Mouse (Mus musculus): ENCODE measurements at regions not wholly inside any gene's neighbourhood (a gene's known extent, or its start where the extent isn't known, plus 50 kb on each side); places are given as distances from the start of the nearest gene placed in this dataset.

DNA sequence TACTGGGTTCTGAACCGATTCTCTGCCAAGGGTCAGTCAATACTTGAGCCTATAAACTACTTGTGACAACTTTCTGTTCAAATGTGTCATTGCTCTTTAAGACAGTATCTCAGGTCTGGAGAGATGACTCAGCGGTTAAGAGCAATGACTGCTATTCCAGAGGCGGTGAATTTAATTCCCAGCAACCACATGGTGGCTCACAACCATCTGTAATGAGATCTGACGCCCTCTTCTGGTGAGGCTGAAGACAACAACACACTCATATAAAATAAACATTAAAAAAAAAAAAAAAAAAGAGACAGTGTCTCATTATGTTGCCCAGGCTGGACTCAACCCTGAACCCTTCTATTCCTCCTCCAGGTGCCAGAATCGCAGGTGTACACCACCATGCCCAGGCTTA is 159.0 kb upstream of the Ubl3 start:
- Histone ChIP-seq H3K27ac (replicated peaks) (no peak overlapping the region), H3K4me2 (no peak overlapping the region), H3K4me3 (no peak overlapping the region), H3K9ac (no peak overlapping the region), H3K36me3 (no peaks in the 10 kb centered on the region), H3K4me1 (replicated peaks) (peaks cover 23% of the 10 kb centered on the region), H3K27me3 (no peaks in the 10 kb centered on the region), H3K9me3 (no peaks in the 10 kb centered on the region)
- WGBS, result 78% methylated on average over 5 of the region's 5 CpGs
- ATAC-seq (ENCODE audit: low FRiP score, low read depth), result no peak

DNA sequence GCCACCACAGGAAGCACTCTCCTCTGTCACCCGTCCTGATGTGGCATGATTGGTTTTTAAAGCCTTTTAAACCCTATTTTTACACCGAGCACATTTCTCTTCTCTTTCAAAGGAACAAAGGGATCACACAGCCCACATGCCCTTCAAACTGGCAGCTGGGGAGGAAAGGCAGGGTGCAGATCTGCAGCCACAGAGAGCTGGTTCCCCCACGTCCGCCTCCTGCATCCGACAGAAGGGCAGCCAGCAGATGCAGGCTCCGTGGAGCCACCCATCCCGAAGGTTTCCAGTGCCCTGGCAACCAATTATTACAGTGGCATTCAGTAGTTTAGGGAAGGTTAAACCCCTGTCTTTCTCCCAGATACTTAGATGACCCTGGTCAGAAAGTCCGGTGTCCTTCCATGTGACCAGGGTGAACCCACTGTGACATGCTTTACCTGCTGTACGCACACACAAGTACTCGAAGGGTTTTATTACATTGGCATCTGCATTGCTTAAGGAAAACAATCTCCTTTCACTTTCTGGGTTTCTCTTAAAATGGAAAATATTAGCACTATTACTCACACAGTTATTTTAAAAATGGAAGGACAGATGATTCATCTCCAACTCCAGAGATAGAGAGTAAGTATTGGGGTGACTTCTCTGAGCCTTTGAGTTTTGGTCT is 156.7 kb upstream of the Ubl3 start:
- ATAC-seq (ENCODE audit: low FRiP score, low read depth), result no peak
- Histone ChIP-seq H3K27me3 (no peaks in the 10 kb centered on the region), H3K9me3 (no peaks in the 10 kb centered on the region), H3K36me3 (no peaks in the 10 kb centered on the region), H3K4me2 (no peak overlapping the region), H3K4me3 (no peak overlapping the region), H3K9ac (no peak overlapping the region), H3K4me1 (replicated peaks) (peaks cover 23% of the 10 kb centered on the region), H3K27ac (replicated peaks) (no peak overlapping the region)
- 28% methylated on average over 10 of the region's 10 CpGs for WGBS

DNA sequence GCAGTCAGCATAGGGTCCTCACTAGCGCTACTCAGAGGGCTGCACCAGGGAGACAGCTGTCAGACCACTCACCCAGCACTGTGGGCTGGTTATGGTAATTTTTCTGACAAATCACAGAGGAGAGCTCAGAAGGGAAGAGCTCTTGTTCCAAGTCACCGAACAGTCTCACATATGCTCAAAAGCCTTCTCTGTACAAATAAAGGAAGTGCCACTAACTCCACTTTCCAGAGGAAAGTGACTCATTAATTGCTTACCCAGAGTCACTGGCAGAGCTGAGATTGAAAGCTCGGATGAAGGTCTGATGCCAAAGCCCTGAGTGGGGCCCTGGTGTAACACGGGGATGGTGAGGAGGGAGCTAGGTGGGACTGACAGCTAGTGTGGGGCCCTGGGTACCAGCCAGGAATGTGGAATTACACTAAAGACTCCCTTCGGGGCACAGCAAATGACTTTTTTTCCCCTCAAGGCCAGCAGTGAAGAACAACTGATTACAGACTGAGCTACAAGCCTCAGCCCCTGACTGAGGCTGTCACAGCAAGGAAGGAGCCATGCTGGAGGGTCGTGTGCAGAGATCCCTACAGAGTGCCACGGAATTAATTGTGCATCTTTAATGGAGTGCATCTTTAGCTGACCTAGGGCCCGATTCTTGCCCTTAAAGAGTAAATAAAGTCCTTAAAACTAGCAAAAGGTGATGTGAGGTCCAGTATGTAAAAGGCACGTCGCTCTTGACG is 155.6 kb upstream of the Ubl3 start:
- Histone ChIP-seq H3K4me1 (replicated peaks) (peaks cover 23% of the 10 kb centered on the region), H3K4me3 (no peak overlapping the region), H3K36me3 (no peaks in the 10 kb centered on the region), H3K9ac (no peak overlapping the region), H3K4me2 (peak overlapping the region; percentile 9; the same call in 1 of the 2 replicates), H3K27ac (replicated peaks) (peak overlapping the region; percentile 60; the same call in 1 of the 2 replicates), H3K9me3 (no peaks in the 10 kb centered on the region), H3K27me3 (no peaks in the 10 kb centered on the region)
- ATAC-seq (ENCODE audit: low FRiP score, low read depth), result peak; percentile 61; the same call in 1 of the 2 replicates
- 25% methylated on average over 11 of the region's 11 CpGs for WGBS

DNA sequence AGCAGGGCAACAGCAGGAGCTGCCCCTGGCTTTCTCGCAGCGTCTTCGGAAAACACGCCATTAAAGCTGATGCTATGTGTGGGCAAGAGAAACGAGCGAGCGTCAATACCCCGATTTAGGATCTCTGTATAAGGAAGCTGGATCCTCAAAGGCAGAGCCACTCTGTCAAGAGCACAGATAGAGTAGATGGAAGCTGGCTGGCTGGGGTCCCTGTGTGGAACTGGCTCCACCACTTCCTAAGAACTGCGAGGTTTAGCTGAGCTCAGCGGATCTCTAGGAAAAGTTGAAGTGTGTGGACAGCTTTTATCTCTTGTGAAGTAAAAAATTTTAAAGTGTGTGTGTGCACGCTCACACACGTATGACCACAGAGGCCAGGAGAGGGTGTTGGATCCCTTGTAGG is 154.7 kb upstream of the Ubl3 start:
- Histone ChIP-seq H3K4me2 (no peak overlapping the region), H3K27me3 (no peaks in the 10 kb centered on the region), H3K9ac (no peak overlapping the region), H3K4me3 (no peak overlapping the region), H3K9me3 (no peaks in the 10 kb centered on the region), H3K4me1 (replicated peaks) (peaks cover 23% of the 10 kb centered on the region), H3K36me3 (no peaks in the 10 kb centered on the region), H3K27ac (replicated peaks) (0 out of 2 replicates have a peak overlapping the region, but pooled peaks have one; percentile 60)
- no peak for ATAC-seq (ENCODE audit: low FRiP score, low read depth)
- 83% methylated on average over 12 of the region's 12 CpGs for WGBS

DNA sequence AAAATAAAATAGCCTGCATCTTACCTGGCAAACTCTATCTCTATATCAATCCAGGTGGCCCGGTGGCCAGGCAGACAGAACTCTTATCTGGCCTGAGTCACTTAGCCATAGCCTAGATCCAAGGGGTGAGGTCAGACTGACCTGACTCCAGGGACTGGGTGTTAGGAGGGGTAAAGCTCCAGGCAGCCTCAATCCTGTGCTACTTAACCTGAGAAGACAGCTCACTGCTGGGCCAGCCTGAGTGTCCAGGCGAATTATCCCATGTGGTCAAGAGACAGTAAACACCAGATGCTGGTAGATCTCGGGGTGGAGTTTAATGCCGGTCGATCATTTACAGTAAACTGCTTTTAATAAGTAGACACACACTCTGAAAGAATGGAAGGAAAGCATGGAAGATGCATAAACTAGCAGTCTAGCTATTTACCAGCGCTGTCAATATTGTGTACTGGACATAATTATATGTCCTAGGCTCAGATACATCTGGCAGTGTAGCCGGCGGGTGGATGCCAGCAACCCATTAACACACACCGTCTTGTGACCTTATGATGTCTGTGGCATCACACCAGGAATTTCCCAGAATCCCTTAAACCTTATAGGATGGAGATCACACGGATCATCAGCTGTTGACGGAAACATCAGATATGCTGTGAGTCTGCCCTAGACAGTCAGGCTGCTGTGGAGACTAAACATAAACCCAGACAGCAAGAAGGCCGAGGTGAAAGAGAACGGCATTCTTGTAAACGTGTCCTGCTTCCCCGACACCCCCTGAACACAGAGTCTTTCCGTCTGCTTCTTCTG is 153.9 kb upstream of the Ubl3 start:
- WGBS, result 75% methylated on average over 16 of the region's 16 CpGs
- Histone ChIP-seq H3K27ac (replicated peaks) (no peak overlapping the region), H3K4me3 (no peak overlapping the region), H3K9me3 (no peaks in the 10 kb centered on the region), H3K36me3 (no peaks in the 10 kb centered on the region), H3K27me3 (no peaks in the 10 kb centered on the region), H3K4me1 (replicated peaks) (peaks cover 23% of the 10 kb centered on the region), H3K9ac (no peak overlapping the region), H3K4me2 (no peak overlapping the region)
- no peak for ATAC-seq (ENCODE audit: low FRiP score, low read depth)

DNA sequence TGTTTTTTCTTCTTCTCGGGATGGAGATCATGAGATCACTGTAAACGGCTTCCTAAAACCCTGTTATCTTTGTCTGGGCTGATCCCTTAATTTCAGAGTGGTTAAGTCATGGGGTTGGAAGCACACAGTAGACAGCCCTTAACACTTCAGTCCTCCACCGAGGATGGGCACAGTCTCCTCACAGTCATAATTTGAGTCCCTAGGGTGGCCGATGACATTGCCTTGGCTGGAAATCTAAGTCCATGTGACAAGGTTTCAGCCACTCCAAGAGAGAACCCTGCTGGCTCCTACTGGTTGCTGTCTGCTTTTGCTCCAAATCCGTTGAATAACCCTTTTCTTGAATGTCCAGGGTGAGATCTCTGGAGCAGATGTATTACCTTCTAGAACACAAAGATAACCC is 152.2 kb upstream of the Ubl3 start:
- Histone ChIP-seq H3K4me2 (no peak overlapping the region), H3K4me1 (replicated peaks) (peaks cover 23% of the 10 kb centered on the region), H3K36me3 (no peaks in the 10 kb centered on the region), H3K4me3 (no peak overlapping the region), H3K9me3 (no peaks in the 10 kb centered on the region), H3K9ac (no peak overlapping the region), H3K27ac (replicated peaks) (no peak overlapping the region), H3K27me3 (no peaks in the 10 kb centered on the region)
- WGBS, result 68% methylated on average over 5 of the region's 5 CpGs
- no peak for ATAC-seq (ENCODE audit: low FRiP score, low read depth)

DNA sequence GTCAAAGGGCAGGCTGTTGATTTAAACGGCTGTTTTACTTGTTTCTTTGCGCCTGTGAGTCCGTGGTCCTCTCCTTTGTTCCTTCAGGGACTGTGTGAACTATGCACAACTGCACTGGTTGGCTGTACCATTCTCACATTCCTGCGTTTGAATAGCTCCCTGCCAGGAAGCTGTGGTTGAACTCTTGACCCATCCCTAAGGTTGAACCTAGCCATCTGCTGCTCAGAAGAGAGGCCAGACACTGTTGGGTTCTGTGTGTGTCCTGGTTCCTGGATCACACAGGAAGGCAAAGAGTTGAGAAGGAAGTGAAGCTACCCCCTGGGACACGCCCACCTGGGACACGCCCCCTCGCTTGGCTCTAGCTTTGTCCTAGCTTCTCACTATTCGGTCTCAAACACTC is 149.3 kb upstream of the Ubl3 start:
- WGBS, result 25% methylated on average over 8 of the region's 8 CpGs
- H3K9me3 ChIP-seq, result no peaks in the 10 kb centered on the region
- no peak overlapping the region for H3K27ac ChIP-seq (replicated peaks)
- H3K36me3 ChIP-seq, result no peaks in the 10 kb centered on the region
- no peak for ATAC-seq (ENCODE audit: low FRiP score, low read depth)
- H3K9ac ChIP-seq, result no peak overlapping the region
- peaks cover 14% of the 10 kb centered on the region for H3K4me1 ChIP-seq (replicated peaks)
- no peak overlapping the region for H3K4me2 ChIP-seq
- H3K4me3 ChIP-seq, result no peak overlapping the region
- H3K27me3 ChIP-seq, result no peaks in the 10 kb centered on the region

DNA sequence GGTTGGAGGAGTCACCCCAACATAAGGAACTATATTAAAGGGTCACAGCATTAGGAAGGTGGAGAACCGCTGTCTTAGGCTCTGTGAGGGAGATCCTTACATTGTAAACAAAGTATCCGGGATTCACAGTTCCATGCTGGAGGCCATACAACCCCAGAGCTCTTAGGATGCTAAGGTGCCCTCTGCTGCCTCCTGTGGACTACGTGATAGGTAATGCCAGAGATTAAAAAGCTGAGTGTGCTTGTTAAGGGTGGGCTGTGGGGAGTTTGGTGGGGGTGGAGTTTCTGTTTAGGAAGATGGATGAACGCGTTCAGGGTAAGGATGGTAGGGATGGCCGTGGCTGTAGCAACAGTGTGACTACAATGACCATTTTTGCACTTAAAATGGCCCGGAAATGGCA is 148.4 kb upstream of the Ubl3 start:
- Histone ChIP-seq H3K4me1 (replicated peaks) (peaks cover 15% of the 10 kb centered on the region), H3K4me2 (no peak overlapping the region), H3K9ac (no peak overlapping the region), H3K9me3 (no peaks in the 10 kb centered on the region), H3K4me3 (no peak overlapping the region), H3K27me3 (no peaks in the 10 kb centered on the region), H3K36me3 (no peaks in the 10 kb centered on the region), H3K27ac (replicated peaks) (no peak overlapping the region)
- 74% methylated on average over 7 of the region's 7 CpGs for WGBS
- no peak for ATAC-seq (ENCODE audit: low FRiP score, low read depth)

DNA sequence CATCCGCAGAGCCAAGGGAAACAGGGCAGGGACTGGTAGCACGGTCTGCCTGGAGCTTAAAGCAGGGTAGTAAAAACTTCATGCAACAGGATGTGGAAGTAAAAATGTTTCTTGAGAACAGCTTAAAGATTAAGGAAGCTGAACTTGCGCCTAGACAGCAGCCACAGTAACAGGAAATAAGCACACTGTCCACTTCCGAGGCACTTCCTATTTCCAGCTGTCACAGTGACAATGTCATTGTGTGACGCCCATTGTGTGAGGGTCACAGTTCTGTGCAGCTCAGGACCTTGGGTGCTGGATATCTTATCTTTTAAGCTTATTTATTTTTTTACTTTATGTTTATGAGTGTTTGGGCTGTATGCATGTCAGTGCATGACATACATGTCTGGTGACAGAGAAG is 147.7 kb upstream of the Ubl3 start:
- WGBS, result 82% methylated on average over 5 of the region's 5 CpGs
- Histone ChIP-seq H3K4me2 (no peak overlapping the region), H3K9ac (no peak overlapping the region), H3K9me3 (no peaks in the 10 kb centered on the region), H3K36me3 (no peaks in the 10 kb centered on the region), H3K4me3 (no peak overlapping the region), H3K4me1 (replicated peaks) (peaks cover 15% of the 10 kb centered on the region), H3K27me3 (no peaks in the 10 kb centered on the region), H3K27ac (replicated peaks) (no peak overlapping the region)
- ATAC-seq (ENCODE audit: low FRiP score, low read depth), result no peak

DNA sequence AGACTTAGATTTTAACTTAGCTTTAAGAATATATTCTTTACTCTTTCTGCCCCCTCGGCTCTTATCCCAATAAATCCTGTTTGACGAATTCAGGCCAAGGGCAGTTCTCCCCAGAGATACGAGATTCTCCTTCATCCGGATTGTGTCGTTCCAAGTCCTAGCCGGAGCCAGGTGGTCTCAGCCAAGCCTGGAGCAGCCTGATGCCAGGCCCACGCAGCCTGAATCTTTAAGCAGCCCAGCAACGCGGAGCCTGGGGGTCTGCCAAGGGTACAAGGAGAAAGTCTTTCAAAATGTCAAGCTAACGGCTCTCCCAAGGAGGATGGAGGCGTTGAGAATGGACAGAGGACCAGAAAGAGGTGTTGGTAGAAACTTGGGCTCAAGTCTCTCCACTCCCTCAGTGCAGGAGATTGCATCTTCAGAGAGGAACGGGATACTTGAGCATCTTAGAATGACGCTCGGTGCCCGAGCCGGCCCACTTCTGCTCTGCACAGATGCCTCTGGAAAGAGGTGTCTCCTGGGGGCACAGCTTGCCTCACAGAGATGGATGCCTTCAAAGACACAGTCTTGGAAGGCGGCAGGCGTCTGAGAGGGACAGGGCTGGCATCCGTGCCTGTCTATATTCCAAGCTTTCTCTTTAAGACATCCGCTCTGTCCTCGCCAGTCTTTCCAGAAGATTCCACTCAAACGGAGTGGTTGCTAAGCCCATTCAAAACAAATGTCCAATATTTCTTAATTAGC is 145.2 kb upstream of the Ubl3 start:
- Histone ChIP-seq H3K4me3 (no peak overlapping the region), H3K27ac (replicated peaks) (peak overlapping the region; percentile 43), H3K4me2 (no peak overlapping the region)

DNA sequence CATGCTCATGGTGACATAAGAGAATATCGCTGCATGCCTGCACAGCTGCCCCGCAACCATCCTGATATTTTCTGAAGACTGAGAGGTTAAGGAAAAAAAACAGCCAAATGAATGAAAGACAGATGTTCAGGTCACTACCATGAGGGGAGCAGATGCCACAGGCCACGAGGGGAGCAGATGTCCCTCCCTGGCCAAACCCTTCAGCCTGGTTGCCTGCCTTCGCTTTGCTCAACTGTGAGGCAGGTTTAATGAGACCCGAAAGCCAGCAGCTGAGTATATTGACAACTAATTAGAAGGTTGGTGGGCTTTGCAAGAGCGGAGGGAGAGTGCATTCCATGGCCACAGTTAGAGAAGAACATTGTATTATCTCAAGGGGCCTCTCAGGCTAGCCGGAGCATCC is 141.8 kb upstream of the Ubl3 start:
- no peak overlapping the region for H3K4me2 ChIP-seq
- no peak overlapping the region for H3K27ac ChIP-seq (replicated peaks)
- ATAC-seq (ENCODE audit: low FRiP score, low read depth), result no peak

More for the DNA sequence above, 145.2 kb upstream of the Ubl3 start:
- Histone ChIP-seq H3K27me3 (no peaks in the 10 kb centered on the region), H3K36me3 (no peaks in the 10 kb centered on the region), H3K9me3 (no peaks in the 10 kb centered on the region), H3K4me1 (replicated peaks) (peaks cover 21% of the 10 kb centered on the region), H3K9ac (no peak overlapping the region)
- ATAC-seq (ENCODE audit: low FRiP score, low read depth), result peak; percentile 83
- 63% methylated on average over 22 of the region's 22 CpGs for WGBS

More for the DNA sequence above, 141.8 kb upstream of the Ubl3 start:
- H3K4me1 ChIP-seq (replicated peaks), result peaks cover 34% of the 10 kb centered on the region
- H3K4me3 ChIP-seq, result no peak overlapping the region
- H3K9me3 ChIP-seq, result no peaks in the 10 kb centered on the region
- WGBS, result 63% methylated on average over 7 of the region's 7 CpGs
- no peak overlapping the region for H3K9ac ChIP-seq
- no peaks in the 10 kb centered on the region for H3K27me3 ChIP-seq
- no peaks in the 10 kb centered on the region for H3K36me3 ChIP-seq
